Mouse (Mus musculus): ENCODE results near the gene Erbb3.

GRCm38 (mm10) chr10:128631571-128631970 is 42.1 kb upstream of the Erbb3 start:
- TF ChIP-seq CTCF (IDR thresholded peaks at IDR 0.05; ENCODE audit: control insufficient read depth, insufficient read depth, insufficient read length): no peak
- TF ChIP-seq USF1 (IDR thresholded peaks at IDR 0.05; ENCODE audit: low read depth): no peak
- TF ChIP-seq MYOG (IDR thresholded peaks at IDR 0.05; ENCODE audit: control insufficient read depth, extremely low read depth, insufficient read length): no peak
- TF ChIP-seq MAX (IDR thresholded peaks at IDR 0.05): no peak
